Mouse (Mus musculus) telencephalon, adult 2 months (tissue): ENCODE measurements around the gene Tmem56.
A peak's percentile ranks its signal among the peaks of the same experiment; 100 is the strongest.

Source experiments
- DNase-seq: peaks from one replicate; pipeline ENCODE4 v3.0.0-alpha.2; 2011; ENCODE audit warnings: low read depth, low spot score

Tmem56 gene

DNA sequence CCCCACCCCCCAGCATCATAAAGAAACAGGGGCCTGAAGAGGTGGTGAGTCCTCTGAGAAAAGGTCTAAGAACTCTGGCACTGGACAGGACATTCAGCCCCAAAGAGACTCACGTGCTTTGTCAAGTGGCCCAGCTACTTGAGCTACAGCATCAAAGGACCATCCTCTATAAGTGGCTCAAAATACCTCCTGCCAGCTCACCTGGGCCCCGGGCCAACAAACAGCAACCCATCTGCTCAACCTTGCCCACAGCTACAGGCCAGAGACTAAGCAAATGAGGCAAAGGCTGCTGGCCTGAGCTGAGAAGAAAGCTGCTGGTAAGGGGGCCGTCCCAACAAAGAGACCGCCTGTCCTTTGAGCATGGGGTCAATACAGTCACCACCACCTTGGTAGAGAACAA is 5.3 kb downstream of the Tmem56 start:
- no peak for DNase-seq

DNA sequence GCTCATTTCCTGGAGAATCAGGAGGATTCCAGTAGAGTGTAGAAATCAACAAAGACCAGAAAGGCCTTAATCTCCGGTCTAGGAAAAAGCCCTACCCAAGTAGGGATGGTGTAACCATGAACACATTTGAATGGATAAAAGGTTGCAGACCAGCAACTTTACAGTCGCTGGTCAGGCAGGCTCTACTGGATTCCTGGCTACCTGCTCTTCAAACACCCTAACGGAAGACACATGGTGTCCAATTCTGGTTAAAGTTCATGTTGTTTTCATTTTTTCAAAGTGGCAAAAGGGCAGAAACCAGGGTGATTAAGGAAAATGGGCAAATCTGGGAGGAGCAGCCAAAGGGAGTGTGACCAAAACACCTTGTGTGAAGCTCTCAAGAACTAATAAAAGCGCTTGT is 5.9 kb downstream of the Tmem56 start:
- no peak for DNase-seq

DNA sequence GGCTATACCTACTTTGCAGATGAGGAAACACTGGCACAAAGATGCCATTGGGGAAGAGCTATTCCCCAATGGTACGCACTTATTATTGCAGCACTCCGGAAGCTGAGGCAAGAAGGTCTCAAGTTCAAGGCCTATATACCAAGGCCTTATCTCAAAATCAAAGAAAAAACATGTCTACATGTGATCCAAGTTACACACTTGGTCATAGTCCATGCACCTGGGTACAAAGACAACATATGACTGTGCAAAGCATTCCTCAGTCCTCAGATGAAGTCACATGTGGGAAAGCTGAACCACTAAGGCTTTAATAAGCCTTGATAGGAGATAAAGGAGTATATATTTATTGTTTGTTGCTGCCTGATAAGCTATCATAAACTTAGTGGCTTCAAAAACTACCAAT is 8.9 kb downstream of the Tmem56 start:
- no peak for DNase-seq

DNA sequence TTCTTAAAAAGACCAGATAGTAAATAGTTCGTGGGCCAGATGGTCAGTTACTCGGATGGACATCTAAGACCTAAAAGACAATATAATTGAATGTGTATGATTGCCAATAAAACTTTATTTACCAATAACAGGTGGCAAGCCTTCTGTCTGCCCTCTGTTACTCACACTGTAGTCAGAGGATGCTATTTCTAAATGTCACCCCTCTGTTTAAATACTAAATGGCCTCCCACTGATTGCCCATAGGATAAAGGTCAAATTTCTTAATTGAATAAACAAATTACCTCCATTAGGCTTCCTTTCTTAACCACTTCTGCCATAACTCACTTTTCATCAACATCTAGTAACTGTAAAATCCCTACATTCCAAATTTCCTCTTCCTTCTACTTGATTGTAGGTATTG is 10.3 kb downstream of the Tmem56 start:
- no peak for DNase-seq

DNA sequence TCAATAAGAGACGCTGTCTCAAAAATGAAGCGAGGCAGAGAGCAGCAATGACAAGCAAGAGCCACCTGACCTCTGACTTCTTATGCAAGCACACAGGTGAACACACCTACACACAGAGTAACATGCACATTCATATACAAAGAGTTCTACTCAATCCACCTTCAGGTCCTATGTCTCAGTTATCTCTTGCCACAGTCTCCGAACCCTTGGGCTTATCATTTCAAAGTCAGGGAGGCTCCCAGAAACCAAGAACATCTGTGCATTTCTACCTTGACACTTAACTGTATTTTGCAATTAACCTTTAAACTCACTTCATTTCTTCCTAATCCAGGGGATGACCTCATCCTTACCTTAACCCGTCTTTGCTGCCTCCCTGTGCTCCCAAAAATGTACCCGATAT is 15.6 kb downstream of the Tmem56 start:
- no peak for DNase-seq

DNA sequence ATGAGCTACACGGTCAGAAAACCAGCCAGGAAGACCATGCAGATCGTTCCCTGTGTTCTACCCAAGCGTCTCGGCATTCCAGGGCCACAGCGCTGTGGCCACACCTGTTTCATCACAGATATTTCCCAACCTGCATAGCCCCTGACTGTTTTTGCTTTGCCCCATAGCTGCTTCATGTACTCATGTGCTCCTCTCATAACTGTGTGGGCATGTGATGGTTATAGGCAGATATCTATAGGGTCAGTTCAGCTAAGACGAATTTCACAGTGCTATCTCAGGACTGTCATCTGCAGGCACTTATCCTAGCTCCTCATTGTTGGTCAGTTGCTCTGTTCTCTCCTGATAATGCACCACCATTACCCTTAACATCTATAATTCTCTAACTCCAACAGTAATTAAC is 18.7 kb downstream of the Tmem56 start:
- no peak for DNase-seq

DNA sequence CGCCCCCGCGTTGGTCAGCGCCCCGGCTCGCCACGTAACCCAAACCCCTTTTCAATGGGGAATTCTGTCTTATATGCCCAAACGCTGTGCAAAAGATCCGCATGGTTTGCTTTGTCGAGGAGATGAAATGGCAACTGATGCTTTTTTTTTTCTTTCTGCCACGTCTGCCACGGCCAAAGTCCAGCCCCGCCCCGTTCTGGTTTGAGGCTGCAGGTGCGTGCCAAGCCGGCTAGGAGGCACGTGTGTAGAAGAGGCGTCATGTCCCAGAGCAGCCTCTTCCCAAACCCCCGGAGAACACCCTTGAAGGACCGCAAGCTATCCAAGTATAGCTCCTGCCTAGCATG is 19.7 kb downstream of the Tmem56 start:
- peak; percentile 29 for DNase-seq

DNA sequence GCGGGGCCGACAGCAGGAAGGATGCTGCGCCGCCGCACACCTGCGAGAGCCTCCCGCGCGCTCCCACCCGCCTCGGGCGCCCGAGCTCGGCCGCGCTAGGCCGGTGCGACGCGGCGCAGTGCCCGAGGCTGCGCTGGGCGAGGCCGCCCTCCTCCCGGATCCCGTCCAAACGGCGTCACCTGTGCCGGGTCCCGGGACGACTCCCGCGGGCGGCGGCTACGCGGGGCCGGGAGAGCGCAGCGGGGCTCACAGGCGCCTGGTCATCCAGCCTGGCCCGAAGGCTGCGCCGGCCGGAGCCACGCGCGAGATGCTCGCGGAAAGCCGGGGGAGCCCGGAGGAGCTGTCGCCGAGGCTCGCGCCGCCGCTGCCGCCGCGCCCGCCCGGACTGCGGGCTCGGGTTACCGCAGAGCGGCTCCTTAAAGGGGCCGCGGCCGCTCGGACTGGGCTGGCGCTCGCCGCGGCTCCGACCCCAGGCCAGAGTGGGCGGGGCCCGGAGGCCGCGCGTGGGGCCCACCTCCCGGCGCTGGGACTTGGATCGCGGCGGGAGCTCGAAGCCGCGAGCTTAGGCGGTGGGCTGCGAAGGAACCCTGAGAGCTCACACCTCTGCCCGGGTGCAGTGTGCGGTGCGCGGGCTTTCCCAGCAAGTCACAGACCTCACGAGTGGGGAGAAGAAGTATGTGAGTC is 20.2 kb downstream of the Tmem56 start:
- no peak for DNase-seq

DNA sequence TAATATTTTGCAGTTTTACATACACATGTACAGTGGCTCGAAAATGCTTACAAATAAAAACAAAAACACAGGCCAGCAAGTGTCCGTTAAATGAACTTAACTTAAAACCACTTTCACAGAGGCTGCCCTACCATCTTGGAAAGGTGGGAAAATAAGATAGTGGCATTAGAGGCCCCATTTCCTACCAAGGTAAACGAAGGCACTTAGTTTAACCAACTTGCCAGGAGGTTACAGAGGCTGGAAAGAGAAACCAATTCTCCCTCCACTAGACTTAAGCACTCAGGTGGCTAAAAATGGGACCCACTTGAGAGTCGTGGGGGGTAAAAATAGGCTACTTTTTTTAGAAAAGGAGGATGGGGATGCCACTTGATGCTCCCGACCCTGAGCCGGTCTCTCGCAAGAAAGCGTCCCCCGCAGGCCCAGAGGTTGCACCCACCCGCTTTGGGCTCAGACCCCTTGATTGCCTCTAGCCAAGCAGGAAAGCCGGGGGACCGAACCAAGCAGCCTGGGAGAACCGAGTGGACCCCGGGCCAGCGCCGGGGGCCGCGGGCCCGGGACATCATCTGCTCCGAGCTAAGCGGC is 20.9 kb downstream of the Tmem56 start:
- DNase-seq, result no peak

DNA sequence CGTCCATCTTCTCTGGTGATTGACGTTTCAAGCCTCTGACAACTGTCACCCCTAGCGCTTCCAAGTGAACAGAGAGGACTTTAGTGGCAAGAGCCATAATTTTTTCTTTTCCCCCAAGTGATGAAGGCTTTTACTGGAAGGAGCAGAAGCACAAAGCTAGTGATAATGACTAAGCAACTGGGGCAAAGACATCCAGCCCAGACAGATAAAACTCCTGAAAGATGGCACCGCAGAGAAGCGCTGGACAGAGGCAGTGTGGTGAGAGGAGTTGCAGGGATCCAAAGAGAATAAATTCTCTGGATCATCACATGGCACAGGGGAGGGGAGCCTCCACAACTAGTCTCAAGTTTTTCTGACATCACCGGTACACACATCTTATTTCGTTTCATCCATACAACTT is 21.6 kb downstream of the Tmem56 start:
- DNase-seq, result no peak

DNA sequence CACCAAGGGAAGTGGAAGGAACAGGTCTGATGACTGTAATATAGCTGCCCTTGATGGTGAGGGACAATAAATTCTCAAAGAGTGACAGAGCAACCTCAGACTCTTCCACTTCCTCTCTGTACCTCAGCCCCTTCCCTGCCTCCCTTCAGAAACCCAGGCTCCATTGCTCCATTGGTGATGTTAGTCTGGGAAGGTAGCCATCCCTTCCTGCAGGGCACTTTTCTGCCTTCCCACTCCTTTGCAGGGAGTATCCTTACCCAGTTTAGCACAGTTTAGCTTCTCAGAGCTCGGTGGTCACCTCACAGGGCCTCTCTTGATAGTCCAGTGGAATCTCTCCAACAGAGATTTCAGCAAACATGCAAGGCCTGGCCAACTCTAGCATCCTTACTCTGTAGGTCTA is 22.1 kb downstream of the Tmem56 start:
- no peak for DNase-seq

DNA sequence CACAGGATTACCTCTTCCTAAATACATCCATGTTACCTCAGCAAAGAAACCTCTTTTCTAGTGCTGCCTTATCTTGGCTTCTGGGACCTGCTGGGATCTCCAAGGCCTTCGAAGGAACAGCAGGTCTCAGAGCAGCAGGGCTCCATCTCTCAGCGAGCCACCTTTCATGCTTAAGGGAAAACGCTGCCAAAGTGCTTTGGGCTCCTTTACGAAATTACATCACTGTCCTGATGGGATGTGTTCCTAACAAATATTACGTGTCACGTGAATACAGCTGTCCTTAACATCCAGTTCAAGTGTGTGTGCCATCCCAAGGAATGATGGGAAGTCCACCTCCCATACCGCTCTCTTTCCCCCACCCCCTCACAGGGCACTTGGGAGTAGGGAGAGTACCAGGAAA is 22.9 kb downstream of the Tmem56 start:
- DNase-seq, result no peak

DNA sequence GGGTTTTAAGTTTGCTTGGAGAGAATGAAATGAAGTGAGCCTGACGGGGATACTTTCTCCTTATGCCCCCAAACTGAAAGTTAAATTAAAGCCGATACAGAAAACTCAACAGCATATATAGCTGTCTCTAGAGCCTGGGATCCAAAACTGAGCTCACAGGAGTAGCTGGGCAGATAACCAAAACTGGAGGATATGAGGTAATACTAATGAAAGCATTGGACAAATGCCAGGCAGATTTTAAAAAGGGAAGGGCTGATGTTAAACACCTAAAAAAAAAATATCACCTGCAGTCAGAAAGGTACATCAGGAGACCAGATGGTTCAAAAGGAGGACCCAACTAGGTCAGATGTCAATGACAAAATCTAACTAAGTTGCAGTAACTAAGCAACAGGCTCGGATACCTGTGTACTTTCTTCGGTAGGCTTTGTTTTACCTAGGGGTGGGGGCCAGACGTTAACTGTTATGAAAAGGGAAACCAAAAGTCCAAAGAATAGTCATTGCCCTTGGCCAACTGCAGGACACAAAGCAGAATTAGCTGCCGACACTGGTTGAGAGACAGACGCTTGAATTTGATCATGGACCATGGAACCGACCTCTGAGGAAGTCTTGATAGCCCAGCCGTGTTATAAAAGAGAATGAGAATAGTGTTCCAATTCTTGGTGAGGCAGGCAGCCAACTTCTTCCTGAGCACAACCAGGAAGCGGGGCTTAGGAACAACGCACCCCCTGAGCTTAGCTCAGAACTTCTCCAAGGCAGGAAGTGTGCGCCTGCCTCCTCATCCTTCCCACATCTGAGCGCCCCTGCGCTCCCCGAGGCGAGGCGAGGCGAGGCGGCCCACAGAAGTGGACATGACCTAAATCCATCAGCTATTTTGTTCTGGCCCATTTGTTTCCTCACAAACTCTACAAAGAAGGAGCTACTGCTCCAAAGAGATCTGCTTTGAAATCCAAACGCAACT is 24.1 kb downstream of the Tmem56 start:
- DNase-seq, result peak; percentile 44

DNA sequence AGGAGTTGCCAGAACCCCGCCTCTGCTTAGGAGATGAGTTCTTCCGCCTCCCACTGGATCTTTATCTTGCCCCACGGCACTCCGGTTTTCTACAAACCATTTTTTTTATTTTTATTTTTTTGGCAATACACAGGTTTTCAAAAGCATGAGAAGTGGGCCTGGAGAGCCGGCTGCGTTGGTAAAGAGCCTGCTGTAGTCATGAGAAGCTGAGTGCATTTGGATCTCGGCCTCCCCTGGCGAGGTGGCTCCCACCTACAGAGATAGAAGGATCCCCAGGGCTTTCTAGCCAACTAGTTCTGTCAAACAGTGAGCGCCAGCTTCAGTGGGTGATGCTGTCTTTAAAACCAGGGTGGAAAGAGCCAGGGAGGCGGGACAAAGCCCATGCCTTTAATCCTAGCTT is 25.5 kb downstream of the Tmem56 start:
- peak; percentile 77 for DNase-seq

DNA sequence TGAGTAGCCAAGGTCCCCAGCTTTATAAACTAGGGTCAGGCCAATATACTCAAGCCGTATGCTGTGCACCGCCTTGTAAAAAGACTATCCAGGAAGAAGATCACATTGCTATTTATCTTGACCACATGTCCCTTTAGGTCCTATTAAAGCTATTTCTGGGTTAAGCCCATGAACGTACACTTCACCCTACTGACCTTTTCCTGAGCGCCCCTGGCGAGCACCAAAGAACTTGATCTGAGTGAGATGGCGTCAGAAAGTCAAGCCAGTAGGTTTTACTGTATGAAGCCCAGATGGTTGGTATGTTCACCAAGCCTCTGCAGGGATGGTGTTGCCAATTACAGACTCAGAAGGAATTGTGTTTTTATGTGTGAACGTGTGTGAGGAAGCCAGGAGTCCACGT is 26.8 kb downstream of the Tmem56 start:
- no peak for DNase-seq

DNA sequence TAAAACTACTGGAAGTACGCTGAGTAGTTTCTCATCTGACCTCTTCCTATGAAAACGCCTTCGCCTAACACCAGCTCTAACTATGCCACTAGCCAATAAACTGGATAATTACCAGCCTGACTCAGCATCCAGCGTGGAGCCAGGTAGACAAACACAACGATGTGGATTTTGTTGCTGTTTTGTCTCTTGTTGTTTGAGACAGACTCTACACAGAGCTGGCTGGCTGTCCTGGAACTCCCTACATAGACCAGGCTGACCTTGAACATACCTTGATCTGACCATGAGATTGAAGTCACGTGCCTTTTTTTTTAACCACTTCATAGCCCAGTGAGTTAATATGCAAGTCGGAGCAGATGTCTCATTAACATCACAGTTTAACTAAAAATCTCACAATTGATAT is 27.4 kb downstream of the Tmem56 start:
- no peak for DNase-seq

DNA sequence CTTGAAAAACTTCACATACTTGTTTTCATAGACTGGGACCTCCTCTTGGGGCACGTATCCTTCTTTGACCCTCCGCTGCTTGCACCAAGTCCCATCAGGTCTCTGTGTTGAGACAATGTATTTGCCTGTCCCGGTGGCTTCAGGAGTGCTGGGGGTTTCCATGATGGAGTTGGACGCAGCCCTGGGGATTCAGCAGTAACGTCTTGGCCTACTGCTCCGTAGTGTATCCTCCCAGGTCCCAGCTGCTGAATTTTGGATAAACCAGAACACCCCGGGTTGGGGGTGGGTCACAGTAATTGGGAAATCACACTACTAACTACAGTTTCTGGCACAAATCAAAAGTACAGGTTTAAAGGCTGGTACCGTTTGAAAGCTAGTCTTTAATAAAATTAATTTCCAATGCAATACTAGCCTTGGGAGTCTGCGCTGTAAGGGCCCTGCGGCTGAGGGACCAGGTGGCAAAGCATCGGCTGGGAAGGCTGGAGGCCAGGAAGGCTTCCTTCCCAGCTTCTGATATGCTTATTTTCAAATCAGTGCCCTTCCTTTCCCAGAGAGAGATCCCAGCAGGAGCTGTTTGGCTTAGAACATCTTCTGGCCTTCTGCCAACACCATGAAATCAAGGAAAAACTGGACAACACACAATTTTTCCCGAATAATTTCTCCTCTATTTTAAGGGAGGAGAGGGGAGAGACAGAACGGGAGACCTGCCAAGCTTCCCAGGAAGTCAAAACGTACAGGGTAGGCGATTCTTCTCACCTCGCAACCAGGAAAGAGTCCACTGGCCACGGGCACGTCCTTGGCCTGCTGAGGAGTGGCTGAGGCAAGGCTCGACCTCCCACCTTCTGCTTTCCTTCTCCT is 32.1 kb downstream of the Tmem56 start:
- no peak for DNase-seq

DNA sequence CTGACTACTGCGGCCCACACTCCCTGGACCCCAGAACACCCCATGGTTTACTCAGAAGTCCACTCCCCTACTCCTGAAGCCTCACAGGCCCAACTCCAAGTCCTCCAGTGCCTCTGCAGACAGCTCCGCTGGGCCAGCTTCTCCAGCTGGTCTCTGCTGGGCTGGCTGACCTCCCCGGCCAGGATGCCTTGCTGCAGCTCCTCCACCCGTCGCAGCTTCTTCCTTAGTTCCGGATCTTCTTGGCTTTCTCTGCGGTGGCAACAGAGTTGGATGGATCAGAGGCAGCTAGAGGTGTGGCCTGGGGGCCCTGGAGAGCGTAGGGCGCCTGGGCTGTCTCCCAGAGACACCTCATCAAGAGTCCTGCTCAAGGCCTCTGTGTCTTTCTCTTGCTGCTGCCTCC is 32.9 kb downstream of the Tmem56 start:
- no peak for DNase-seq

DNA sequence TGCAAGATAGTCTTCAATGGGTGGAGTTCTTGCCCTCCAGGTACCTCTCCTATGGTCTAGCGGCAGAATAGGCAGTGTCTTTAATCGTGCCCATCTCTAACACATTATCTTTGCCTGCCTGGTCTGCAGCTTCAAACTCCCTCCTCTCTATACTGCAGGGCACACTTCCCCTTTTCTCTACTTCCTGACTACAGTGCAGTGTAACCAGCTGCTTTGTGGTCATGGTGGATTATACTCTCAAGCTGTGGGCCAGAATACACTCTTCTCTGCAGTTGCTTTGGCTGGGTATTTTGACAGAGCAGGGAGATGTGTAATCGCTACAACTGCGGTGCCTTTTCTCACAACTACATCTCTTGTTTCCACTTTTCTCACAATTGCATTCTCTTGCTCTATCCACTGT is 40.0 kb downstream of the Tmem56 start:
- no peak for DNase-seq

DNA sequence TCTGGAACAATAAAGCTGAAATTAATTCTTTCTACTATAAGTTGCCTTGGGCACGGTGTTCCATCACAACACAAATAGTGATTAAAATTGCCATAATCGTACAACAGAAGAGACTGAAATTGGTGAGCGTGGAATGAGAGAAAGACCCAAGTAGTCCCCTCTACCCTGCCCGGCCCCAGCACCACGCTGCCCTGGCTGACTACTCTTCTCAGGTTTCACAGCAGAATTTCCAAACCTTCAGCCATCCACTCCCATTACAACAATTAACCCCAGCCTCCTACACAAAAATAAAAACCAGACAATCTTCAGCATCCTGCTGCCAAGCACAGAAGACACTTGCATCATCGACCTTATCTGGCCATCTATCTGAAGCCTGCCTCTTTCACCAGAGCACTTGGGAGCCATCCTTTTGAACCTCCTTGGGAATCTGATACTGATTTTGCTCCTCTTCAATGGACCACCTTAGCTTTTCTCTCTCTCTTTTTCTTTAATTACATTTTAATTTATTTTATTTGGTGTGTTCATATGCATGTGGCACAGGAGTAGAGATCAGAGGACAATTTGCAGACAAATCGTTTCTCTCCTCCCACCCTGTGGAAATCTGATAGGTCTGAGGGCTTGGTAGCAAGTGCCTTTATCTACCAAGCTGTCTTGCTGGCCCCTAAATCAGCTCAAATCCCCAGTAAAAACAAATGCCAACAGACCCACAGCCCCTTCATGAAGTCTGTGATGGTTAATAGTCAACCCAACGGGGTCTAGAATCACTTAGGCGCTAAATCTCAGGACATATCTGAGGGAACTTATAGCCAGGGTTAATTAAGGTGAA is 40.6 kb downstream of the Tmem56 start:
- no peak for DNase-seq
